Mouse (Mus musculus) kidney, adult 8-10 months (tissue): ENCODE data around the gene Micu1.
"Not testable (repeated sequence)": the region's sequence is repeated elsewhere in the genome, so short reads cannot be mapped to it uniquely, and the experiment has no call there.

Experiments
- DNase-seq, 2 experiments: peaks; one replicate each; pipeline ENCODE4 v3.0.0; 2022

Gene Micu1

DNA sequence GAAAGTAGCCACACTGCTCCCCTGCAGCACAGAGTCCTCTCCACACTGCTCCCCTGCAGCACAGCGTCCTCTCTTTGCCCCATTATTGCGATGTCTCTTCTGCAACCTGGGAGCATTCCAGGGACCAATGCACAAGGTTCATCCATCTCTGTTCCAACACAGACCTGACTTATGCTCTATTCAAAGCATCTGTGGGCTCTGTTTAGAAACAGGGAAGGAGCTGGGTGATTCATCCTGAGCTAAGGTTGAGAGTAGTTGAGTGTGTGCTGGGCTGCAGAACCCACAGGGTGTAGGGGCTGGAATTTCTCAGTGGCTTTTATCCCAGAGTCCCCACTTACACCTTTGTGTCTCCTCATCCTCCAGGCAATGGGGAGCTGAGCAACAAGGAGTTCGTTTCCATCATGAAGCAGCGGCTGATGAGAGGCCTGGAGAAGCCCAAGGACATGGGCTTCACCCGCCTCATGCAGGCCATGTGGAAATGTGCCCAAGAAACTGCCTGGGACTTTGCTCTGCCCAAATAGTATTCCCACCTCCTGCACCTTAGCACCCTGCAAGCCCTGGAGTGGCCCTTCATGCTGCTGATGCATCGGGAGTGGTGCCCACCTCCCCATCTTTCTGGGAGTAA lies 160.7 kb downstream of the Micu1 start:
- no peak for DNase-seq

DNA sequence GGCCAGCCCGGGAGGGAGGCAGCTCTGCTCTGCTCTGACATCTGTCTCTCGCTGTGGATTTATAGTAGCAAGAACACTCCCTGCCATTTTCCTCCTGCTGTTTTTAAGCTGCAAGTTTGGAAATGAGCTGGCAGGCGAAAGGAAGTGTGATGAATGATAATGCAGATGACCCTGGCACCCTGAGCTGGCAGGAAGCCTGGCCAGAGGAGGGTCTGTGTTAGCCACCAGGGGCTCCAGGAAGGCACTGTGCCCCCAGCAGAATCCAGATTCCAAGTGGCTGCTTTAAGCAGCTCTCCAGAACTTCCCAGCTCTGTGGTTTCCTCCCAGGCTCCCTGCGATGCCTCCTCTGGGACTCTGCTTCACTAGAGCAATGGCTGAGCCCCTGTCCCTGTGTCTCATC lies 161.3 kb downstream of the Micu1 start:
- no peak for DNase-seq

DNA sequence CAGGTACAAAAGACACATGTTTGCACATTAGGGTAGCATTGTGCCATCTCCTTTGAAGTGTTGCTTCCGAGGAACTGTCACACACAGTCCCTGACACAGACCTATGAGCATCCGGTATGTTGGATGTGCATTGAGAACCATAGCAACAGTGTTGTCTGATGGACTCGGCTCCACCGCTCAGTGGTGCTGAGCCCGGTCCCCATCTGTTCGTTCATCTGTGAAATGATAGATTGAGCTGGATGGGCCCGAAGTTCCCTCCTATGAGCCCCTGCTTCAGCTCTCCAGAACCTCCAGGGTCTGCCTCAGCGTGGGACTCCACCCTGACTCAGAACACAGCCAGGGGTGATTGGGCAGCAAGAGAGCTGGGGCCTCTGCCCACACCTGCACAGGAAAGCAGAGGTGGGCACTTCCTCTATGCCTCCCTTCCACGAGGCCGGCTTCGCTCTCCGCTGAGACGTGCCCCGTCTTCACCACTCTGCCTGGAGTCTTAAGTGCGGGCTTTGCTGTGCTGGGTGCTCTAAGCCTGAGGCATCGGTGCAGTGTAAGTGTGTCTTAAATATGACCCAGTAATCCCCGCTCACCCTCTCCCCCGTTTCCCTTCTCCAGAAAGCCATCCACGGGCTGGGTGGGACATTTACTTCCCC lies 162.1 kb downstream of the Micu1 start:
- no peak for DNase-seq

DNA sequence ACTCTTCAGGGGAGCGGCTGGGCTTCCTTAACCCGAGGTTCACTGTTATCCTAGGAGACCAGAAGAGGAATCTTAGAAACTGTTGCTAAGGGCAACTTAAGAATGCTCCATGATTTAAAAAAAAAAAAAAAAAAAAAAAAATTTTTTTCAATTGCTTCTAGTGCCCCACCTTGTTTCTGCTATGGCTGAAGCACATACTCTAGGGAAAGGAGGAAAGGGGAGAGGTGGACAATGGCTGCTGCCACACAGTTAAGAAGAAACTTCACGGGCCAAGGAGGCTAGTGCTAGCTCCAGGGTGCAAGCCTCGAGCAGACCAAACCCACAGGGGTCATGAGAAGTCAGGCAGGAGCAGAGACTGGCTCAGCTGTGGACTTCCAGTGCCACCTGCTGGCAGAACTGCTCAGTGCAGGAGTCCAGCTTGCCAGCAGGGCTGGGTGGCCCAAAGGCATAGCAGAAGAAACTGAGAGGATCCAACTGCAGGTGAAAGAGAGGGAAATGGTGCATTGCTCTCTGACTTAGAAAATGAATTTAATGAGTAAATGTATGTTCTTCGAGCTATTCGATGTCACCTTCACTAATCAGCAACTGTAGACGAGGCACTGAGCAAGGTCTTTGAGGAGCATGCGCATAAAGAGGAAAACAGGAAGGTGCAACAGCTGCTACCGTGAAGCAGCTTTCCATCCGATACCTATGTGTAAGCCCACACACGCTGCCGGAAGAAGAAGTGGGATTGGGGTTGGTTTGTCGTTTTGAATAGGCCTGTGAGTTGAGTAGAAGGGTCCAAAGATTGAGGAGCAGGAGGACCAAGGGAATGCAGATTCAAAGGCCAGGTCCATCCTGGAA lies 162.8 kb downstream of the Micu1 start:
- DNase-seq = peak; percentile 68 to 88

DNA sequence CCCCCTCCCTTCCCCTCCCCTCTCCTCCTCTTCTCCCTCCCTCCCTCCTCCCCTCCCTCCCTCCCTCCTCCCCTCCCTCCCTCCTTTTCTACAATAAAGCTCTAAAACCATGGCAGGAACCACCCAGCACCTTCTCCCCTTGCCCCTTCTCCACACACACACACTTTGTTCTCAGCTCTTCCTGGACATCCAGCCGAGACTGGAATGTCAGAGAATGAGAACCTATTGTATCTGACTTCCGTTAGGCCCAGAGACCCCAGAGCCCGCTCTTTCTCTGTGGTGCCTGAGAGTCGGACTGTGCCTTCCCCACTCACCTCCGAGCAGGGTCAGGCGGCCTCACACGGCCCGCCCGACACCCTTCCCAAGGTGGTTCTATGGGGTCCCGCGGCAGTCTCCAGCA lies 166.0 kb downstream of the Micu1 start:
- no peak for DNase-seq

DNA sequence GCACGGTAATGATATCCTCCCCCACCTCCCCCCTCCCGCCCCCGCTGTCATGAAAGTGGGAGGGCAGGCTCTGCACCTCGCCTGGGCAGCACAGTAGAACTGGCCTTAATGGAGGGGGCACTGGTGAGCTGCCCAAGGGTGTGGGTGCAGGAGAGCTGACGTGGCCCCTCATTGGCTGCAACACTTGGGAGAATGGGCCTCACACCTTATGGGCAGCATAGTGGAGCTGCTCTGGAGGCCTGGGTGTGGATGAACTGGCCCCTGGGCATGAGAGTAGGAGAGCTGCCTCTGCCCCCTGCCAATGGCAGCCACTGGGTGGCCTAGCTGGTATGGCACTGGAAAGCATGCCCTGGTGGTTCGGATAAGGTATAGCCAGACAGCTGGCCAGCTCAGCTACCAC lies 167.8 kb downstream of the Micu1 start:
- no peak for DNase-seq

DNA sequence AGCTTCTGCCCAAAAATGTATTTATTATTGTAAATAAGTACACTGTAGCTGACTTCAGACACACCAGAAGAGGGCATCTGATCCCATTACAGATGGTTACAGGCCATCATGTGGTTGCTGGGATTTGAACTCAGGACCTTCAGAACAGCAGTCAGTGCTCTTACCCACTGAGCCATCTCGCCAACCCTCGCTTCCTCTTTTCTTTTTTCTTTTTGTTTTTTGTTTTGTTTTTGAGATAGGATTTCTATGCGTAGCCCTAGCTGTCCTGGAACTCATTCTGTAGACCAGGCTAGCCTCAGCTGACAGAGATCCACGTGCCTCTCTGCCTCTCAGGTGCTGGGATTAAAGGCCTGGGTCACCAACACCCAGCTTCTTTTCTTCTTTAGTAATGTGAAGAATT lies 170.4 kb downstream of the Micu1 start:
- not testable (repeated sequence) for DNase-seq

DNA sequence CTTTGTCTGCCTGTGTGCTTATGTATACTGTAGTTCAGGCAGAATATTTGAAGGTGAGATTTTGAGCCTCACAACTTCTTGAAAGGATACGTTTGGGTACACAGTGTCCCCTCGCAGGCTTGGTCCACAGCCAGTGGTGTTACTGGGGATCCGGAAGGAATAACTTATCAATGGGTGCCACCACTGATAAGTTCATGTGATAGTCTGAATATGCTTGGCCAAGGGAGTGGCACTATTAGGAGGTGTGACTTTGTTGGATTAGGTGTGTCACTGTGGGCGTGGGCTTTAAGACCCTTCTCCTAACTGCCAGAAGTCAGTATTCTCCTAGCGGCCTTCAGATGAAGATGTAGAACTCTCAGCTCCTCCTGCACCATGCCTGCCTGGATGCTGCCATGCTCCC lies 170.9 kb downstream of the Micu1 start:
- no peak for DNase-seq

DNA sequence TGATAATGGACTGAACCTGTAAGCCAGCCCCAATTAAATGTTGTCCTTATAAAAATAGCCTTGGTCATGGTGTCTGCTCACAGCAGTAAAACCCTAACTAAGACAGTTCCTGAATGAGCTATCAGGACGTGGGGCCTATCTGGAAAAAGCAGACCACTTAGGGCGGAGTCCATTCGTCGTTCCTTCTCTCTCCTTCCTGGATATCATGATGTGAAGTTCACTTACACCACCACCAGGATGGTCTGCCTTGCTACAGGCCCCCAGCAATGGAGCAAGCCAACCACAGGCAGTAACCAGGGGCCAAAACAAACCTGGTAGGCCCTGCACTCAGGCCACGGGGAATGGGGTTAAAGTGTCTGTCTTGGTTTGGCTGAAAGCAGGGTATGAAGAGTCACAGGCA lies 171.3 kb downstream of the Micu1 start:
- no peak for DNase-seq

DNA sequence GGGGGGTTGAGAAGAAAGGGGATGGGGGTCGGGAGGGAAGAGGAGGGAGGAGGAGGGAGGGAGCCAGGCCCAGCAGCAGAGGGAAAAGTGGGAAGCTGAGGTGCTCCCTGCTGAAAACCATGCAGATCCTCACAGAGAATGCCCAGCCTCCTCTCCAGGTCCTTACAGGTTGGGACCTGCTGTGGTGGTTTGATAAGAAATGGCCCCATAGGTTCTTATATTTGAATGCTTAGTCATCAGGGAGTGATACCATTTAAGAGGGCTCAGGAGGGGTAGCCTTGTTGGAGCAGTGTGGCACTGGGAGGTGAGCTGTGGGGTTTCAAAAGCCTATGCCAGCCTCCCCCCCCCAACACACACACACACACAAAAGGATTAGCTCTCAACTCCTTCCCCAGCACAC lies 173.1 kb downstream of the Micu1 start:
- DNase-seq = no peak

DNA sequence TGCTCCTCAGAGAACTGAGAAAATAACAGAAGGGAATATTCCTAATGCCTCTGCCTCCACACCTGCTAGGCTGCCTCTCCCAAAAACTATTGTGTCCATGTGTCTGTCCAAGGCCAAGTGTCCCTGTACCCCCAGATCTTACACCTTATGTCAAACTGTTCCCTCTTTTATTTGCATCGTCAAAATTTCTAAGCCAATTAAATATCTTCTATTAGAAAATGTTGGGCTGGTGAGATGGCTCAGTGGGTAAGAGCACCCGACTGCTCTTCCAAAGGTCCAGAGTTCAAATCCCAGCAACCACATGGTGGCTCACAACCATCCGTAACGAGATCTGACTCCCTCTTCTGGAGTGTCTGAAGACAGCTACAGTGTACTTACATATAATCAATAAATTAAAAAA lies 174.4 kb downstream of the Micu1 start:
- DNase-seq = not testable (repeated sequence)

DNA sequence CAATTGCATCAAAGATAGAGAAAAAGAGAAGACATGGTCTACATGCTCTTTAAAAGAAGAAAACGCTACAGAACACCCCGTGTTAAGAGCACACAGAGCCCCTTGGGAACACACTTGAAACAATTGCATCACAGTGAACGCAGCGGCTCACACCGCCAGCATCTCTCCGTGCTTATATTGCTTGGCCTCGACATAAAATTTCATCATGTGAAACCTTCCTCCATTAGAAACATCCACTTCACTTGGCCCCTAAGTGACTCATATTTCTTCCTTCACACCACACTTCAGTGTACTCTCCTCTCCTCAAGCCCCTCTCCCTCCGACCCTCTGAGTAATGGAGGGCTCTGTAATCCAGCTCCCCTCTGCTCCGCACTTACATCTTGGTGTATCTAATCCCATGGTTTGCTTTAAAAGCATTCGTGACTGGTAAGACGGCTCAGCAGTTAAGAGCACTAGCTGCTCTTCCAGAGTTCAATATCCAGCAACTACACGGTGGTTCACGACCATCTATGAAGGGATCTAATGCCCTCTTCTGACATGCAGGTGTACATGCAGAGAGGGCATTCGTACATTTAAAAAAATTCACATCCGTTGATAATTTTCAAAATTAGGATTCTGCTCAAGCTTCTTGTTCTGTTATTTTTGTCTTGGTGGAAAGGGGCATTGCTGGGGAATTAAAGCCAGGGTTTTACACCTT lies 175.3 kb downstream of the Micu1 start:
- DNase-seq = no peak

DNA sequence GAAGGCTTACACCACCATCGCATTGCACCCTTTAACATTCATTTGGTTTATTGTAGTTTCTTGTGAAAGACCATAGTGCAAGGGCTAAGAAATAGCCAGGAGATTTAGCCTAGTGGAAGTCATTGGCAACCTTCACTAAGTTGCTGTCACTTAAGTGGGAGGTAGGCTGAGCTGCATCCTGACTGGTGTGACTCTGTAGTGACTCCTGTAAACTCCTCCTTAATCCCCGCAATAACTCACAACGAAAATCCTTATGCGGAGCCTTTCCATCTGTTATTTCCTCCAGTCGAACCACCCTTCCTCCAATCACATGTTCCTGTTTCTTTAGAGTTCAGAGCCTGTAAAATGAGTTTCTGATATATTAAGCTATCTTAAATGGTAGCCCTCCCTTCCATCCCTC lies 176.5 kb downstream of the Micu1 start:
- DNase-seq = no peak

DNA sequence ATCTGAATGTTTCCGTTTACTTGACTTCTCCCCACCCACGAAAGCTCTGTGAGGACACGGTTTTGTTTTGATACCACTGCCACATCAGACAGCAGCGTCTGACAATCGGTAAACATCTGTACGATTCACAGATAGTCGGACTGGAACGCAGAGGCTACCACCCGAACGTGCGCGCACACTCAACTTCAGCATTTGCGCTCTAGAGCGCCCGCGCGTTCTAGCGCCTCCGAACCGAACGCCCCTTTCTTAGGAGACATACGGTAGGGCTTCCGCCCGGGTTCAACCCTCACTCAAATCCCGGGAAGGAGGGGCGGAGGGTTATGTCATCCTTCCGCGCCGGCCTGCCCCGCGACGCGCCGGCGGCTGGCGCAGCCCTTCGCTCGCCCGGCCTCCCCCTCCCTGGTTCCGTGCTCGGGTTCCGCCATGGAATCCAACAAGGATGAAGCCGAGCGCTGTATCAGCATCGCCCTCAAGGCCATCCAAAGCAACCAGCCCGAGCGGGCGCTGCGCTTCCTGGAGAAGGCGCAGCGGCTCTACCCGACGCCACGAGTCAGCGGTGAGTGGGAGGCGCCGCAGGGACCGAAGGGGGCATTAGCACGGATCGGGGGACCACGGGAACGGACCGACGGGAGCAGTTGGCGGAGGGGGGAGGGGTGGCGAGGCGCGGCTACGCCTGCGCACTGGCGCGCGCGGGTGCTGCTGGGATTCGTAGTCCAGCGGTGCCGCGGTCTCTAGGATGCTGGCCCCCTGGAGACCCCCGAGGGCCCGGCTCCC lies 177.2 kb downstream of the Micu1 start, which contains the start of gene Dnajb12:
Dnajb12 (plus strand) TSS at position 302 of the 774 bp plus-strand sequence.
- DNase-seq = peak; percentile 93 to 94

DNA sequence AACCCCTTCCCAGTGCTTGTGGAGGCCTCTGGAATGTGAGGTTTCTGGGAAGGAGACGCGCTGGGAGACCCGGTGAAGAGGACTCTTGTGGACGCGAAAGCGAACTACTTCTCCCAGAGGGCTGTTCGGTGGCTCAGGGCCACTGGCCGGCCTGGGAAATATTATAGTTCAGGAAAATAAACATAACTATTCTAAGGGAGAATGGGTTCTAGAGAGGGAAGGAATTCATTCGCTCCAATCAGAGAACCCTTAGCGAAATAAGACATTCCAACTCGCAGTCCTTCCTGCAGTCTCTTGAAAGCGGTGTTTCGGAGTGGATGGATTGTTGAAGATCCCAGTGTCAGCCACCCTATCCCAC lies 177.7 kb downstream of the Micu1 start:
- DNase-seq = no peak

DNA sequence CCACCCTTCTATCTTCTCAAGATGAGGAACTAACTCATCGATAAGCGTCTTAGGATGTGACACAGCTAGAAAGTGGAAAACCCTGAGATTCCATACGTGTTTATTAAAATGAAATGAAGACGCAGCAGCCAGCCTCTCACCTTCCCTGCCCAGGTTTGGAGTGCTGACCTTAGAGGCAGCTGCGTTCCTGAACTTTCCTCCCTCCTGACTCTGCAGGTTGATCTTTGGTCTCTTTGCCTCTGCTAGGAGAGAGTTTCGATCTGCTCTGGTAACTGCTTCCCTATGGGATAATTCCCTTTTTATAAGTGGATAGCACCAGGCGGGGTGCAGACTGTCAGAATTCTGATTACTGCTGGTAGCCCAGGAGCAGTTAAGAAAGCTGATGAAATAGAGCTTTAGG lies 178.6 kb downstream of the Micu1 start:
- DNase-seq = peak; percentile 69 to 74

DNA sequence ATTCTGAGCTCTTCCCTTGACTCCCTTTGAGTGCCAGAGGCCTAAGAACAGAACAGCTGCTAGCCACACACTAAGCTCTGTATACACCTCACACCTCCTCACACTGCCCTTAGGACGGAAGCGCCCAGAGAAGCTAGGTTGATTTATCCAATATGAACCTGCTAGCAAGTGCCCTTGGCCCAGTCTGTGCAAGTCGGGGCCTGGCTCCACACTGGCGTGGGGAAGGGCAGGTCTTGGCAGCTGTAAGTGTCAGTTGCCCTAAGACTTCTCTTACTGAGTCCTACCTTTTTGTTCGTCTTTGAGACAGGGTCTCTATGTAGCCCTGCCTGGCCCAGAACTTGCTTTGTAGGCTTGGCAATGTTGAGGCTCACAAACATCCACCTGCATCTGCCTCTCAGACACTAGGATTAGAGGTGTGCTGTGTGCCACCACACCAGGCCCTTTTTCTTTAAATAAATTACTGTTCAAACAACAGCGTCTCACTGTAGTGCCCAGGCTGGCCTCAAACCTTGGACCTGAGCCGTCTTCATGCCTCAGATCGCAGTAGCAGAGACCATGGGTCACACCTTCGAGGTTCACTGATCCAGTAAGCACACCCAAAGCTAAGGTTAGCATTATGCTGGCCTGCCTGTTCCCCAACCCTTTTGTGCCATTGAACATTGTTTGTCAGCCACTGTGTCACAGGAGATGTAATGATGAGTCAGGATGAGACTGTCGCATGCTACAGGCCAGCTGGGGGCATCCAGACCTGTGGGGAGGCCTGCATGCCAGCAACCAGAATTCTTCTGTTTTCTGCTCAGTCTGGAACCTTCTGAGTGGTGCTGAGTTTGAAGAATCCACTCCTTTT lies 182.3 kb downstream of the Micu1 start:
- peak; percentile 70 for DNase-seq

DNA sequence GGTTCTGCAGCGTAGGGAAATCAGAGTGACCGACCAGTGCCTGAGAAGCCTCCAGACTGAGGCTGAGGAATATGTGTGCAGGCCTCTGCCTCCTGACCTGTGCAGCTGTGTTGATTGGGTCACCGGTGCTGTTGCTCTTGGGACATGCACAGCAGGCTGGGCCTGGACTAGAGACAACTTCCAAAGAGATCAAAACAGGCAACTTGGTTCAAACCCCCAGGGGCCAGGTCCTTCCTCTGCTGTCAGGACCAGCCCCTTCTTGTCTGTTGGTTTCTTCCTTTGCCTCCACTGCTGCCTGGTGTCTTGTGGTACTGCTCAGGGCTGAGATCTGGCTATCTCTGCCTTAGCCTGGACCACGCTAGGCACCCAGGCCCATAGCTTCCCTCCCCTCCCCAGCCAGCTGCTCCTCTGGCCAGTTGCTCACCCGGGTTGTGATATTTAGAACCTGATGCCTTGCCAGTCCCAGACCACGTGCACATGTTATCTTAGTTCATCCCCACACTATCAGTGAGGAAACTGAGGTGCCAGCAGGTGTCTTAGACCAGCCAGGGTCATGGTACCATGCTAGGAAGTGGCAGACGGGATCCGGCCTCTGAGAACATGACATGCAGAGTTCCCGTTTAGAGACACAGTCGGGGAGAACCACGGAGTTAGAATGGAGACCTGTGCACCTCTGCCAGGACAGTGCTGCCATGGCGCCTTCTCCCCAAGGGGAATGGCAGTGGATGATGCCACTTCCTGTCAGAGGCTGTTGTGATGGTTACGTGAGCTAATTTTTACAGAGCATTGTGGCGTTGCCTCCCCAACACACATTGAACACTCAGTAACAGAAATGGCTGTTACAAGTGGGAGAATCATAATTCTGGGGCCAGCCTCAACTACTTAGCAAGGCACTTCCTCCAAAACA lies 183.2 kb downstream of the Micu1 start:
- DNase-seq = no peak

DNA sequence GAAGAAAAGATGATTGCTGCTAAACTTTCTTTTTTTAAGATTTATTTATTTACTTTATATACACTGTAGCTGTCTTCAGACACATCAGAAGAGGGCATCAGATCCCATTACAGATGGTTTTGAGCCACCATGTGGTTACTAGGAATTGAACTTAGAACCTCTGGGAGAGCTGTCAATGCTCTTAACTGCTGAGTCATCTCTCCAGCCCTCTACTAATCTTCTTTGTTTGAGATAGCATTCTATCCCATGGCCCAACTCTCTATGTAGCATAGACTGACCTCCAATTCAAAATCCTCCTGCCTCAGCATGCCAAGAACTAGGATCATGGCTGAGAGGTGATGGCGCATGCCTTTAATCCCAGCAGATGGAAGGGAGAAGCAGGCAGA lies 183.8 kb downstream of the Micu1 start:
- DNase-seq = no peak

DNA sequence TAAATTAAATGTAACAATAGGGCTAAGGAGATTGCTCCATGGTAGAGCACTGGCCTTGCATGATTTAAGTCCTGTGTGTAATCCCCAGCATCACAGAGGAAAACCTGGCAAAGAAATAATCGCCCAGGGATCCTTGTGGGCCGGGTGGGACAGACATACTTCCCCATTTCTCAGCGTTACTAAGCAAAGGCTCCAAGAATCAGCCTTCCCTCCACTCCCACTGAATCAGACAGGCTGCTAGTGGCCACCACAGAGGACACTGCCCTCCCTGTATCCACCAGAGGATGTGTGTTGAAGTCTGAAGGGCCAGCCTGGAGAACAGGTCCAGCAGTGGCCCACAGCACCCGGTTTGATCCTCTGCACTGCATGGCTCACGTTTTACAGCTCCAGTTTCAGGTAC lies 185.2 kb downstream of the Micu1 start:
- no peak for DNase-seq

DNA sequence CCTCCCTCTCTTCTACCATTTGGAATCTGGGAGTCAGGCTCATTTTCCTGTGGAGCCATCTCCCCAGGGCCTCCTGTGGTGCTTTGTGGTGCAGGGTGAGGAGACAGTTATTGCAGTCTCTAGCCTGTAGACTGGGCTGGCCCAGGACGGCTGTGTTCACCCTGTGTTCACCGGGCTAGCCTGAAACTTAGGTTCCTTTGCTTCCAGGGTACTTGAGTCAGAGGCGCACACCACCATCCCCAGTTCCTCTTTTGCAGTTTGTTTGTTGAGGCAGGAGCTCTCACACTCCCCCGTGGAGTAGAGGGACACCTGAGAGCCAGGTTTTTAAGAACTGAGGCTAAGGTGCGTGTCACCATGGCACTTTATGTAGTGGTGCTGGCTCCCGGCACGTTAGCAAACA lies 187.1 kb downstream of the Micu1 start:
- DNase-seq = no peak
